Mouse (Mus musculus): ENCODE data around the gene Cdkal1. TPM values are rescaled to one million over a fixed set of nuclear protein-coding genes. Genes with fewer than 3 reads are reported as not detected.

Cdkal1 gene
- polyA plus RNA-seq, 1 experiment: 1.2 TPM

DNA sequence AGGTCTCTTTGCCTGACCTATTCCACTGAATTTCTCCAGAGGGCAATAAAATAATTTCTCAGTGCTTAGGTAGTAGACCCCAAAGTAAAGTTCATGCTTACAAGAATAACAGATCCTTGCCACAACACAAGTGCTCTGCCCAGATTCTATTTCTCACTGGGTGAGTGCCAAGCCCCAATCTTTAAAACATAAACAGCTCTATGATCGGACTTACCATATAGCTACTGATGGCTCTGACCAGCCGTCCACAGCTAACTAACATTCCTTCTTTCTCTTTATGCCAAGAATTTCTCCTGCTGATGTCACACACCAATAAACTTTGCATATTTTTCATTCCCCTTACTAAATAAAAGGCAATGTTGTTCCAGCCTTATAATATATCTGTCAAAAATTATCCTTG lies 283.0 kb downstream of the Cdkal1 start:
- TF ChIP-seq CTCF (IDR thresholded peaks at IDR 0.05; ENCODE audit: extremely low read depth, insufficient read depth, insufficient read length, insufficient replicate concordance) (no peak), POLR2A (IDR thresholded peaks at IDR 0.05; ENCODE audit: low read depth, low read length) (no peak)
- no peak for DNase-seq (ENCODE audit: low read depth in 1 of 2, low spot score in 2 of 2)
- 95% methylated on average over 2 of the region's 2 CpGs for WGBS
- no peak overlapping the region for H3K27ac ChIP-seq (ENCODE audit: insufficient read depth, low read length)
- no peak overlapping the region for H3K4me3 ChIP-seq (ENCODE audit: extremely low read depth, insufficient read depth, insufficient read length)
- H3K27me3 ChIP-seq (ENCODE audit: control insufficient read depth, insufficient read depth, low read length): no peaks in the 10 kb centered on the region
- H3K4me1 ChIP-seq (ENCODE audit: control insufficient read depth, insufficient read depth, insufficient read length): no peaks in the 10 kb centered on the region
- no peaks in the 10 kb centered on the region for H3K36me3 ChIP-seq (ENCODE audit: control insufficient read depth, insufficient read depth, low read length)

DNA sequence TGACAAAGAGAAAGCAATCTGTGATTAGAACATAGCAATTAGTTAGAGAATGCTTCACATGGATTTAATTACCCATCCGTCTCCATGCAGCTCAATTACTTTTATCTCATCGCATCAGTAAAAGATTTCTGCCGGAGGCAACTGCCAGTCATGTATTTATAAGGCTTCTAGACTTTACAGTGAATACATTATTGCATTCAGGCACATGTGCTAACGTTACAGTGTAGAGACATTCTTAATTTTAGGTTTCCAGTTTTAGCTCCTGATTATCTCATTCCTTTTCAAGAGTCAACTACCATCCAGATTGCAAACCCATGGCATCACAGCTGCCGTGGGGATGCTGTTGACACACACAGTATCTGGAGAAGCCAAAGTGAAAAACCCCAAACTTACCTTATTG lies 289.8 kb downstream of the Cdkal1 start:
- Histone ChIP-seq H3K36me3 (ENCODE audit: control insufficient read depth, insufficient read depth, low read length) (no peaks in the 10 kb centered on the region), H3K4me1 (ENCODE audit: control insufficient read depth, insufficient read depth, insufficient read length) (no peaks in the 10 kb centered on the region), H3K27ac (ENCODE audit: insufficient read depth, low read length) (no peak overlapping the region), H3K4me3 (ENCODE audit: extremely low read depth, insufficient read depth, insufficient read length) (no peak overlapping the region), H3K27me3 (ENCODE audit: control insufficient read depth, insufficient read depth, low read length) (no peaks in the 10 kb centered on the region)
- TF ChIP-seq POLR2A (IDR thresholded peaks at IDR 0.05; ENCODE audit: low read depth, low read length): no peak
- TF ChIP-seq CTCF (IDR thresholded peaks at IDR 0.05; ENCODE audit: extremely low read depth, insufficient read depth, insufficient read length, insufficient replicate concordance): no peak
- 94% methylated on average over 5 of the region's 5 CpGs for WGBS
- DNase-seq (ENCODE audit: low read depth in 1 of 2, low spot score in 2 of 2): no peak

DNA sequence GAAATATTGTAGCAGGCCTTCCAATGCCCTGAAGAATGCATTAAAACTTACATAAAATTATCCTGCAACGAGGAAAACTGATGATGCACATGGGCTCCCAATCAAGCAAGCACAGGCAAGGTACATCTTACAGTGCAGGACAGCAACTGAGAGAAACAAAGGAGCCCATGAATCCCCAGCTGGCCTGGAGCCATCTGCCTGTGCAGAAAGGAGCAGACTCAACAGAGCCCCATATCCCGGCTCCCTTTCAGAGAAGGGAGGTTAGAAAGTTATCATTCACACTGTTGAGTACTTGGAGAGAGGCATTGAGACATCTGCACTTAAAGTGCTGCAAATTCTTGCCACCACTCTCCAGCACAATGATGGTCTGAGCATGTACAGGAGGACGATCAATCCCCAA lies 296.3 kb downstream of the Cdkal1 start:
- no peak for DNase-seq (ENCODE audit: low read depth in 1 of 2, low spot score in 2 of 2)
- H3K4me3 ChIP-seq (ENCODE audit: extremely low read depth, insufficient read depth, insufficient read length): no peak overlapping the region
- H3K27me3 ChIP-seq (ENCODE audit: control insufficient read depth, insufficient read depth, low read length): no peaks in the 10 kb centered on the region
- WGBS: 88% methylated on average over 3 of the region's 3 CpGs
- TF ChIP-seq POLR2A (IDR thresholded peaks at IDR 0.05; ENCODE audit: low read depth, low read length) (no peak), CTCF (IDR thresholded peaks at IDR 0.05; ENCODE audit: extremely low read depth, insufficient read depth, insufficient read length, insufficient replicate concordance) (no peak)
- no peaks in the 10 kb centered on the region for H3K36me3 ChIP-seq (ENCODE audit: control insufficient read depth, insufficient read depth, low read length)
- no peak overlapping the region for H3K27ac ChIP-seq (ENCODE audit: insufficient read depth, low read length)
- H3K4me1 ChIP-seq (ENCODE audit: control insufficient read depth, insufficient read depth, insufficient read length): no peaks in the 10 kb centered on the region

DNA sequence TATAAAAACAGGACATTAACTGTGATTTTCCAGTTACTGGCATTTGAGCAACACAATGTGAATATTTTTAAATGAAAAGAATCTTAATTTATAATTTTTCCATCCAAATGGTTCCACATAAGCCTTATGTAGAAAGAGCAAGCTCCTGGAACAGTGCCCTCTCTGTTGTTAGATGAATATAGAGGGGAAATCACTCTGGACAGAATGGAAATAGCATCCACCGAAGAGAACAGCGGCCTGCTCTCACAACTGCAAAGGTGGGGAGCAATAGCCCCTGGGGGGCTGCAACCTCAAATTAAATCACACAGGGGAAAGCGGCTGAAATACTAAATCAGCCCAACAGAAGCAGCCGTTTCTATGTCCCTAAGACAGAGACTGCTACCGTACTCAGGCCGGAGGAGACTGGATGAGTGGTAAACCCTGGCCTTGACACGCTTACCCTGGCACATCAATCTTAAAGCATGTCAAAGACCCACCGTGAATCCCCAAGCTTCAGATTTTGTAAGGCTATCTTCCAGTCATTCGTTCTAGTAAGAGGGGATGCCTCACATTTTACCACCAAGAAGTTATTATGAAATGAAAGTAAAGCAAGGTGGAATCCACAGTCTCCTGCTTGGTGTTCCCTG lies 300.2 kb downstream of the Cdkal1 start:
- no peaks in the 10 kb centered on the region for H3K27me3 ChIP-seq (ENCODE audit: control insufficient read depth, insufficient read depth, low read length)
- no peak for DNase-seq (ENCODE audit: low read depth in 1 of 2, low spot score in 2 of 2)
- TF ChIP-seq CTCF (IDR thresholded peaks at IDR 0.05; ENCODE audit: extremely low read depth, insufficient read depth, insufficient read length, insufficient replicate concordance): no peak
- TF ChIP-seq POLR2A (IDR thresholded peaks at IDR 0.05; ENCODE audit: low read depth, low read length): no peak
- WGBS: 92% methylated on average over 9 of the region's 9 CpGs
- no peak overlapping the region for H3K27ac ChIP-seq (ENCODE audit: insufficient read depth, low read length)
- no peaks in the 10 kb centered on the region for H3K36me3 ChIP-seq (ENCODE audit: control insufficient read depth, insufficient read depth, low read length)
- no peaks in the 10 kb centered on the region for H3K4me1 ChIP-seq (ENCODE audit: control insufficient read depth, insufficient read depth, insufficient read length)
- H3K4me3 ChIP-seq (ENCODE audit: extremely low read depth, insufficient read depth, insufficient read length): no peak overlapping the region

DNA sequence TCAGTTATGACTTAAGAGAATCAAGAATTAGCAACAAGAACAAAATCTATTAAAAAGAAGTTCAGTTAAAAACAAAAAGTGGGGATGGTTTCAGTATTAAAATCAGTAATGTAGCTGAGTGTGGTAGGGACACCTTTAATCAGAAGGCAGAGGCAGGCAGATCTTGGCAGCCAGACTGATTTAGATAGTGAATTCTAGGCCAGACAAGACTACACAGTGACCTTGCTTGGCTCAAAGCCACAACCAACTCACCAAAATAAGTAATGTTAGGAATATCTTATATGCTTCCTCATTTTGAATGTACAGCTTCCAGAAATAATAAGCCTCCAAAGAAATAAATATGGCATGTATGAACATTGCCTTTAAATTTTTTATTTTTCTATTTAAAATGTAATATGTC lies 301.7 kb downstream of the Cdkal1 start:
- Histone ChIP-seq H3K4me1 (ENCODE audit: control insufficient read depth, insufficient read depth, insufficient read length) (no peaks in the 10 kb centered on the region), H3K4me3 (ENCODE audit: extremely low read depth, insufficient read depth, insufficient read length) (no peak overlapping the region), H3K36me3 (ENCODE audit: control insufficient read depth, insufficient read depth, low read length) (no peaks in the 10 kb centered on the region), H3K27me3 (ENCODE audit: control insufficient read depth, insufficient read depth, low read length) (no peaks in the 10 kb centered on the region), H3K27ac (ENCODE audit: insufficient read depth, low read length) (no peak overlapping the region)
- no peak for DNase-seq (ENCODE audit: low read depth in 1 of 2, low spot score in 2 of 2)
- TF ChIP-seq CTCF (IDR thresholded peaks at IDR 0.05; ENCODE audit: extremely low read depth, insufficient read depth, insufficient read length, insufficient replicate concordance) (no peak), POLR2A (IDR thresholded peaks at IDR 0.05; ENCODE audit: low read depth, low read length) (no peak)

DNA sequence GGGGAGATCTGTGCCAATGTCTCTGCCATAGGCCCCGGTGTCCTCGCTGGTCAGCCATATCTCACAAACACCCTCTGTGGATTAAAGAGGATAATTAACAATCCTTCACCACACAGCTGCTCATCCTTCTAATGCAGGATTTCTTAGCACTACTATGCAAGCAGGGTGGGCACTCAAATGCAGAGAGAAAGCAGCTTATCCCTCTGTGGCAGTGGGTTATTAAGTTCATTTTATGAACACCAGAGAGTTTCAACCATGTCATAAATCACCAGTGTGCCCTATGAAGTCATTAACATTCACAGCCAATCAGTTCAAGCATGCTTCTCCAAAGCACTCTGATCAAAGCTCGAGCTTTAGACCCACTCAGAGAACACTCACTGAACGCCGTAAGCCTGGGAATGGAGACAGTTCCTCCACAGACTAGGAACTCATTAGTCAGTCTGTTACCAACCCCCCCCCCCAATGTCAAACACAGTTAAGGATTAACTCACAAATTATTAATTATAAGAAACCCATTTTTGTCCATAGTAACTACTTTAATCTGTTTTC lies 303.1 kb downstream of the Cdkal1 start:
- H3K27ac ChIP-seq (ENCODE audit: insufficient read depth, low read length): no peak overlapping the region
- H3K27me3 ChIP-seq (ENCODE audit: control insufficient read depth, insufficient read depth, low read length): no peaks in the 10 kb centered on the region
- H3K36me3 ChIP-seq (ENCODE audit: control insufficient read depth, insufficient read depth, low read length): no peaks in the 10 kb centered on the region
- TF ChIP-seq POLR2A (IDR thresholded peaks at IDR 0.05; ENCODE audit: low read depth, low read length) (no peak), CTCF (IDR thresholded peaks at IDR 0.05; ENCODE audit: extremely low read depth, insufficient read depth, insufficient read length, insufficient replicate concordance) (no peak)
- no peak overlapping the region for H3K4me3 ChIP-seq (ENCODE audit: extremely low read depth, insufficient read depth, insufficient read length)
- no peak for DNase-seq (ENCODE audit: low read depth in 1 of 2, low spot score in 2 of 2)
- WGBS: 96% methylated on average over 5 of the region's 5 CpGs
- no peaks in the 10 kb centered on the region for H3K4me1 ChIP-seq (ENCODE audit: control insufficient read depth, insufficient read depth, insufficient read length)

DNA sequence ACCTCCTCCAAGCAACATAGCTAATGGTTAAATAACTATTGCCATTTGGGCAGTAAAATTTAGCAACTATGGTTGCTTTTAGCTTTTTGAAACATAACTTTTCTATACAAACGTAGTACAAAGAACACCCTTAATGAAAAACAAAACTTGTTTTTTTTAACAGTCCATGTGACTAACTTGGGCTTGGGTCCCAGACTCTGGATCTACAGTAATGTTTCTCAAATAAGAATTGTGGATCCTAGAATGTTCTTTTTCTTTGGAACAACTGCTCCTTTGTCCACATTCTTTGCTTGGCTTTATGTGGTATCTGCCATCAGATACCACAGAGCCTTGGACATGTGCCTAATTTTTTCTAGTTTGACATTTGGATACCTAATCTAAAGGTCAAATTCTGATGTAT lies 304.6 kb downstream of the Cdkal1 start:
- Histone ChIP-seq H3K4me1 (ENCODE audit: control insufficient read depth, insufficient read depth, insufficient read length) (no peaks in the 10 kb centered on the region), H3K27me3 (ENCODE audit: control insufficient read depth, insufficient read depth, low read length) (no peaks in the 10 kb centered on the region), H3K36me3 (ENCODE audit: control insufficient read depth, insufficient read depth, low read length) (no peaks in the 10 kb centered on the region), H3K27ac (ENCODE audit: insufficient read depth, low read length) (no peak overlapping the region), H3K4me3 (ENCODE audit: extremely low read depth, insufficient read depth, insufficient read length) (no peak overlapping the region)
- TF ChIP-seq CTCF (IDR thresholded peaks at IDR 0.05; ENCODE audit: extremely low read depth, insufficient read depth, insufficient read length, insufficient replicate concordance): no peak
- TF ChIP-seq POLR2A (IDR thresholded peaks at IDR 0.05; ENCODE audit: low read depth, low read length): no peak
- DNase-seq (ENCODE audit: low read depth in 1 of 2, low spot score in 2 of 2): no peak
- 96% methylated on average over 1 of the region's 1 CpGs for WGBS
